Mouse (Mus musculus) lung, embryonic 14.5 days (tissue): ENCODE data around the gene Wasf1. TPM values are rescaled to one million over a fixed set of nuclear protein-coding genes. Genes with fewer than 3 reads are reported as not detected.
A peak's percentile ranks its signal among the peaks of the same experiment; 100 is the strongest.

Experiments used
- ATAC-seq: fragments of 200-750 bp; cut with Nextera tagmentation; 2 replicates; pipeline ENCODE4 v1.8.0; 2017; ENCODE audit warnings: mild to moderate bottlenecking, moderate TSS enrichment, moderate library complexity; ENCODE audit not compliant: insufficient read depth
- DNase-seq: peaks from one replicate; pipeline ENCODE4 v3.0.0-alpha.2; 2015
- H3K27ac ChIP-seq: fragments of 300-500 bp; sonication (generic); 2 replicates; pipeline ENCODE4 v1.5.1; 2014; ENCODE audit warnings: low read depth, mild to moderate bottlenecking, moderate library complexity
- H3K27me3 ChIP-seq: fragments of 300-500 bp; sonication (generic); 2 replicates; pipeline ENCODE4 v1.6.1; 2014; ENCODE audit warnings: low read length, control low read depth; ENCODE audit not compliant: insufficient read depth
- H3K36me3 ChIP-seq: fragments of 300-500 bp; sonication (generic); 2 replicates; pipeline ENCODE4 v1.6.1; 2014; ENCODE audit warnings: control low read depth; ENCODE audit not compliant: insufficient read depth
- H3K4me1 ChIP-seq: fragments of 300-500 bp; sonication (generic); 2 replicates; pipeline ENCODE4 v1.6.1; 2014; ENCODE audit warnings: antibody characterized with exemption, control low read depth; ENCODE audit not compliant: insufficient read depth
- H3K4me2 ChIP-seq: fragments of 300-500 bp; sonication (generic); 2 replicates; pipeline ENCODE4 v1.6.1; 2014; ENCODE audit warnings: mild to moderate bottlenecking
- H3K4me3 ChIP-seq: fragments of 300-500 bp; sonication (generic); 2 replicates; pipeline ENCODE4 v1.5.1; 2014; ENCODE audit warnings: low read depth, low read length
- H3K9ac ChIP-seq: fragments of 300-500 bp; sonication (generic); 2 replicates; pipeline ENCODE4 v1.6.1; 2014
- H3K9me3 ChIP-seq: fragments of 300-500 bp; sonication (generic); 2 replicates; pipeline ENCODE4 v1.6.1; 2016; ENCODE audit warnings: low read depth, low read length, control low read depth
- CTCF ChIP-seq: IDR thresholded peaks from 2 replicates; pipeline ENCODE4 v1.5.1; 2016; ENCODE audit warnings: antibody characterized with exemption, low read depth
- WGBS: fragments of 180-500 bp; shearing (Covaris S2); extraction: QIAGEN DNeasy Blood & Tissue Kit; methylation state at CpG from one replicate; pipeline ENCODE4 v1.1.7; 2014; 5-methylcytosine and 5-hydroxymethylcytosine counted together
- polyA plus RNA-seq: library from polyadenylated mRNA; unstranded; fragments of >200 nt; fragmentation: Nextera tagmentation; extraction: Ambion mirVana; gene quantifications from 2 replicates; pipeline ENCODE4 v1.2.1, GENCODE M21; 2014

Wasf1 gene
- polyA plus RNA-seq, 1 experiment from 2014 or later: 17.8 TPM

DNA sequence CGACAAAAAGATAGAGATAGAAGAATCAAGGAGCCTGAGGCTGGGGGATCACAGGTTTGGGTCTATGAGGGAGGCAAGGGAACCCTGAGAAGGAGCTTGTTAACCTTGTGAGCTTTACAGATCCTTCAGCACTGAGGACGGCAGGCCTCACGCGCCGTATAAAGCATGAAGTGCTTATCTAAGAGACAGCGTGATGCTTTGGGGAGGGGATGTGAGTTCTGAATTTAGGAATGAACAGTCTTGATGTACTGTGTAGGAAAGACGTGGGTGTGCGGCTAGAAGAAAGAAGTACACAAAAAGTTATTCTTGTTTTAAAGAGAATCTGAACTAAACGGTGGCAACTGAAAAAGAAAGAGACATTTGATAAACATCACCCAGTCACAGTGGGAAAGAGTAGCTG, 3.3 kb upstream of the Wasf1 start:
- TF ChIP-seq CTCF: no peak
- H3K9ac ChIP-seq: no peak overlapping the region
- peaks cover 3% of the 10 kb centered on the region; the same call in 1 of the 2 replicates for H3K36me3 ChIP-seq
- ATAC-seq: no peak
- 82% methylated on average over 9 of the region's 9 CpGs for whole genome bisulfite sequencing
- H3K4me1 ChIP-seq: peaks cover 9% of the 10 kb centered on the region
- no peak overlapping the region for H3K4me3 ChIP-seq
- no peak overlapping the region for H3K27ac ChIP-seq
- H3K27me3 ChIP-seq: no peaks in the 10 kb centered on the region
- H3K4me2 ChIP-seq: no peak overlapping the region
- DNase-seq: no peak
- no peaks in the 10 kb centered on the region for H3K9me3 ChIP-seq

DNA sequence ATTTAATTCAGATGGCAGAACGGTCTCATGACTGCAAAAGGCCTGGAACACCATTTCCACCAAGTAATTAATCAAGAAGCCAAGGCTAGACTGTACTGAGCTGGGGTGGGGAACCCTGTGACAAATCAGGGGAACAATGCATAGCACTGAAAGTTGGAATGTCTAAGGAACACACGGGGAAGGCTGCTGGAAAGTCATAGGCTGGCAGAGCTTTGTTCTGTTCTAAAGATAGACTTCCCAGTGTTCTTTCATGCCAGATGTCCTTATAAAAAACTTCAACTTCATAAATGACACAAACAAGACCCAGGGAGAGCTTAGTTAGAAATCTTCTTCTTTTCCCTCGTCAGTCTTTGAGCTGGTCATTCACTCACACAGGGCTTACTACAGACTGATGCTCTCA, 2.0 kb upstream of the Wasf1 start:
- DNase-seq (no peak), ATAC-seq (no peak)
- H3K9ac ChIP-seq: no peak overlapping the region
- H3K9me3 ChIP-seq: no peaks in the 10 kb centered on the region
- peaks cover 3% of the 10 kb centered on the region; the same call in 1 of the 2 replicates for H3K36me3 ChIP-seq
- no peak for TF ChIP-seq CTCF
- H3K27me3 ChIP-seq: no peaks in the 10 kb centered on the region
- WGBS: 66% methylated on average over 3 of the region's 3 CpGs
- peak overlapping the region; percentile 88 for H3K4me2 ChIP-seq
- no peak overlapping the region for H3K27ac ChIP-seq
- peaks cover 9% of the 10 kb centered on the region for H3K4me1 ChIP-seq
- H3K4me3 ChIP-seq: no peak overlapping the region

DNA sequence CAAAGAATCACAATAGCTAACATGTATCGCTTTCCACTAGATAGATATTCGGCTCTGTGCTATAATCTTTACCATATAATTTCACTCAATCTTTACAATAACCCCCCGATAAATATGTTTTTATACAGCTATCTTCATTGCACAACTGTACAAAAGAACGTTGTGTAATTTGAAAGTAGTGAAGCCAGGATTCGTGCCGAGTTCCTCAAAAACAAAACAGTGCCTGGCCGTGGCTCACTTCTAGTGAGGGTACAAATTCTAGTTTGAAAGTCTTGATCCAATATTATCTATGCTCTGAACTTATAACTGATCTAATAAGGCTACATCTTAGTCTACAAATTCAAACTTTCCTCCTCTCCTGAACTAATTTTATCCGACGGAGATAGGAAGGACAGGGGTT, 942 bp upstream of the Wasf1 start:
- Histone ChIP-seq H3K27me3 (no peaks in the 10 kb centered on the region), H3K4me2 (peak overlapping the region; percentile 88), H3K27ac (peak overlapping the region; percentile 77; the same call in 1 of the 2 replicates), H3K9me3 (no peaks in the 10 kb centered on the region), H3K4me1 (peaks cover 9% of the 10 kb centered on the region), H3K9ac (peak overlapping the region; percentile 78), H3K36me3 (peaks cover 3% of the 10 kb centered on the region; the same call in 1 of the 2 replicates), H3K4me3 (peak overlapping the region; percentile 80)
- no peak for ATAC-seq
- peak; percentile 12 for DNase-seq
- 10% methylated on average over 9 of the region's 9 CpGs for WGBS
- no peak for TF ChIP-seq CTCF

DNA sequence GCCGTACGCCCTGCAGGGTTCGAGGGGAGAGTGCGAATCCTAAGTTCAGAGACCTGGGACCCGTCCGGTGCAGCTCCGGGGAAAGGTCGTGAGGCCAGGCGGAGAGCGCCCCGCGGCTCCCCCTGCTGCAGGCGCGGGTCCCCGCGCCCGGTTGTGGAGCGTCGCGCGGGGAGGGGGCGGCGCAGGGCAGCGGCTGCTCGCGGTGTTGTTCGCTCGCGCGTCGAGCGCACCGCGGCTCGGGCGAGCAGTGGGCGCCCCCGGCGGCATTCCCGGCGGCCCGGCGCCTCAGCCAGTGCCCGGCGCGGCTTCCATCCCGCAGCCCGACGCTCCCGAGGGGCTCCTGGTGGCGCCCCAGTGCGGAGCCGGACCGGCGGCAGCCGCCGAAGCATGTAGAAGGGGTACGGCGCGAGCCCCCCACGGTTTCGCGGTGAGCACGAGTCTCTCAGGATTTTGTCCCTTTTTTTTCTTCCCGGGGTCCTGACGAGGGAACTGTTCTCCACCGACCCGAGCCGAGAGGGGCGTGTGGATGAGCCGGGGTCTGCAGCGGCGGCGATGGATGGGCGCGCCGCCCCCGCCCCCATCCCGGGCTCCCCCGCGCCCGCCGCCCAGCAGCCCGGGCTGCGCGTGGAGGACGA, 486 bp downstream of the Wasf1 start:
- Histone ChIP-seq H3K27me3 (no peaks in the 10 kb centered on the region), H3K9ac (peak overlapping the region; percentile 78), H3K36me3 (peaks cover 1% of the 10 kb centered on the region; the same call in 1 of the 2 replicates), H3K4me3 (peak overlapping the region; percentile 80), H3K4me1 (peaks cover 9% of the 10 kb centered on the region), H3K27ac (peak overlapping the region; percentile 88), H3K9me3 (no peaks in the 10 kb centered on the region), H3K4me2 (peak overlapping the region; percentile 88)
- under 1% methylated on average over 85 of the region's 87 CpGs for WGBS
- peak; percentile 89 for DNase-seq
- peak; percentile 89 for ATAC-seq
- no peak; the same call in 1 of the 2 replicates for TF ChIP-seq CTCF

DNA sequence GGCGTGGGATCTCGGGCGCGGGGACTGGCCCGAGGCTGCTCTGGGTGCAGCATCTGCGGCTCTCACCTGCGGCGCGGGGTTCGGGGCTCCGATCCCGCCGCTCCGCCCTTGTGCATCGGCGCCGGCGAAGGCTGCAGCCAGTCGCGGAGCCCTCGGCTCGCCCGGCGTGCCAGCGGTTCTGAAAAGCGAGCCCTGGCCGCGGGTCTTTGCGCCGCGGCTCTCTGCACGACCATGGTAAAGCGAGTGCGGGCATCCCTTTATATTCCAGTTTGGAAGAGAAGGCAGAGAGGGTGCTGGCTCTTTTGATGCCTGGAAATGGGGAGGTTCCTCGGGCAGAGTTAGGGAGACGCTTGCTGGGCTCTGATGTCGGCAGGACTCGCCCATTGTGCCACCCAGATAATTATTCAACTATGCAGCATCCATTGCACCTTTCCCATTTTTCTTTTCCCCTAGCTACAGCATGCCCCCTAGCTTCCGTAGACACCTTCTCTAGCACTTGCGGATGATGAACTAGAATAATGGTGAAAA, 1.1 kb downstream of the Wasf1 start:
- WGBS: under 1% methylated on average over 40 of the region's 40 CpGs
- Histone ChIP-seq H3K4me1 (peaks cover 9% of the 10 kb centered on the region), H3K36me3 (no peaks in the 10 kb centered on the region; the same call in 1 of the 2 replicates), H3K9ac (peak overlapping the region; percentile 78), H3K27ac (peak overlapping the region; percentile 88), H3K4me2 (peak overlapping the region; percentile 88), H3K4me3 (peak overlapping the region; percentile 80), H3K27me3 (no peaks in the 10 kb centered on the region), H3K9me3 (no peaks in the 10 kb centered on the region)
- ATAC-seq (no peak; the same call in 1 of the 2 replicates), DNase-seq (peak; percentile 64)
- peak; percentile 62 for TF ChIP-seq CTCF

DNA sequence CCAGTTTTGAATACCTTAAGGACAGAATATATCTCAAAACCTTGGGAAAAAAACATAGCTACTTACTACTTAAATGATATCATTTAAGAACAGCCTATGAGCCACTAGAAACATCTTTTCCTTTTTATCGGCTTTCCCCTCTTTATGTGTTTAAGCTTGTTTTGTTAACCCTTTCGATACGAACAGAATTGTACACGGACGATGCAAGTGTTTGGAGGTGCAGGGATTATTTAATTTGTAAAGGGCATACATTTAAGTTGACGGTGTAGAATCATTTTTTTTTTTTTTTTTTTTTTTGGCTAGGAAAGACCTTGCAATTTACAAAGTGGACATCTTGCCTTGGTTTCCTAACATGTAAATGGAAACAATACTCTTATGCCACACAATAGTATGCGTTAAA, 2.2 kb downstream of the Wasf1 start:
- no peak overlapping the region for H3K9ac ChIP-seq
- 62% methylated on average over 7 of the region's 7 CpGs for WGBS
- H3K27ac ChIP-seq: no peak overlapping the region
- no peak overlapping the region for H3K4me2 ChIP-seq
- H3K4me3 ChIP-seq: no peak overlapping the region
- no peak for TF ChIP-seq CTCF
- H3K4me1 ChIP-seq: peaks cover 9% of the 10 kb centered on the region
- ATAC-seq (no peak), DNase-seq (no peak)
- H3K27me3 ChIP-seq: no peaks in the 10 kb centered on the region
- no peaks in the 10 kb centered on the region for H3K9me3 ChIP-seq
- no peaks in the 10 kb centered on the region for H3K36me3 ChIP-seq

DNA sequence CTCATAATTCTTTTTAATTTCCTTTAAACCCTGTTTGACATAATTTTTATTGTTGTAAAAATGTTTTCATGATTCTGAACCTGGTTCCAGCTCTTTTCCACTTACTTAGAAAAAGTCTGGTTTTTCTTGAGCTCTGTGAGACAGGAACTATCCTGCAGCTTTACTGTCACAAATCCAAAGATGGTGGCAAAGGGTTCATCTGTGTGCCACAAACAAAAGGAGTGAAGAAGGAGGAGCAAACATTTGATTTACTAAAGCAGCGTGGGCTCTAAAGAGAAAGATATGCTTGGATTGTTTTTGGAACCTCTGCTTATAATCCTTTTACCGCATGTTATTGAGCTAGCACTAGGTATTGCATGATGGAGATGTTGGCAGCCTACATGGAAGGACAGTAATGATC, 4.0 kb downstream of the Wasf1 start:
- DNase-seq: no peak
- no peak overlapping the region for H3K4me3 ChIP-seq
- no peak overlapping the region for H3K4me2 ChIP-seq
- no peak overlapping the region for H3K9ac ChIP-seq
- H3K27ac ChIP-seq: no peak overlapping the region
- ATAC-seq: no peak
- H3K4me1 ChIP-seq: 0 out of 2 replicates have a peak, but pooled peaks cover 3% of the 10 kb centered on the region
- H3K27me3 ChIP-seq: no peaks in the 10 kb centered on the region
- no peaks in the 10 kb centered on the region for H3K36me3 ChIP-seq
- H3K9me3 ChIP-seq: no peaks in the 10 kb centered on the region
- no peak for TF ChIP-seq CTCF
- whole genome bisulfite sequencing: 81% methylated on average over 2 of the region's 2 CpGs
